Mouse (Mus musculus) midbrain, embryonic 11.5 days (tissue): ENCODE measurements around the gene Ndufv3. TPM values are rescaled to one million over a fixed set of nuclear protein-coding genes. Genes with fewer than 3 reads are reported as not detected.

Experiments used
- ATAC-seq: fragments of 200-750 bp; cut with Nextera tagmentation; 2 replicates; pipeline ENCODE4 v1.8.0; 2017; ENCODE audit warnings: moderate TSS enrichment, moderate library complexity; ENCODE audit not compliant: low FRiP score
- DNase-seq: peaks from one replicate; pipeline ENCODE4 v3.0.0; 2015; ENCODE audit warnings: low spot score; ENCODE audit errors: missing footprints
- H3K27ac ChIP-seq: fragments of 300-500 bp; sonication (generic); 2 replicates; pipeline ENCODE4 v1.5.1; 2014; ENCODE audit warnings: low read depth, low read length
- H3K27me3 ChIP-seq: fragments of 300-500 bp; sonication (generic); 2 replicates; pipeline ENCODE4 v1.6.1; 2014; ENCODE audit warnings: mild to moderate bottlenecking, low read length, moderate library complexity, mixed read lengths; ENCODE audit not compliant: control insufficient read depth, insufficient read depth
- H3K36me3 ChIP-seq: fragments of 300-500 bp; sonication (generic); 2 replicates; pipeline ENCODE4 v1.6.1; 2014; ENCODE audit warnings: mild to moderate bottlenecking, low read length, moderate library complexity, mixed read lengths; ENCODE audit not compliant: control insufficient read depth, insufficient read depth
- H3K4me1 ChIP-seq: fragments of 300-500 bp; sonication (generic); 2 replicates; pipeline ENCODE4 v1.6.1; 2014; ENCODE audit warnings: low read length; ENCODE audit not compliant: control insufficient read depth, insufficient read depth
- H3K4me2 ChIP-seq: fragments of 300-500 bp; sonication (generic); 2 replicates; pipeline ENCODE4 v1.6.1; 2014; ENCODE audit warnings: mild to moderate bottlenecking, moderate library complexity
- H3K4me3 ChIP-seq: fragments of 300-500 bp; sonication (generic); 2 replicates; pipeline ENCODE4 v1.5.1; 2014; ENCODE audit warnings: low read depth, low read length
- H3K9ac ChIP-seq: fragments of 300-500 bp; sonication (generic); 2 replicates; pipeline ENCODE4 v1.6.1; 2014; ENCODE audit warnings: low read length
- H3K9me3 ChIP-seq: fragments of 300-500 bp; sonication (generic); 2 replicates; pipeline ENCODE4 v1.6.1; 2016; ENCODE audit warnings: low read length; ENCODE audit not compliant: control insufficient read depth
- WGBS: fragments of 180-500 bp; shearing (Covaris S2); extraction: QIAGEN DNeasy Blood & Tissue Kit; methylation state at CpG from one replicate; pipeline ENCODE4 v1.1.7; 2014; 5-methylcytosine and 5-hydroxymethylcytosine counted together
- polyA plus RNA-seq: library from polyadenylated mRNA; unstranded; fragments of >200 nt; fragmentation: Nextera tagmentation; extraction: Ambion mirVana; gene quantifications from 2 replicates; pipeline ENCODE4 v1.2.1, GENCODE M21; 2014

Gene Ndufv3
- polyA plus RNA-seq, 1 experiment from 2014 or later = 249 TPM

GRCm38 (mm10) chr17:31492416-31492815 lies 27.5 kb upstream of the Ndufv3 start:
- Histone ChIP-seq H3K4me3 (no peak overlapping the region), H3K27ac (no peak overlapping the region), H3K9ac (no peak overlapping the region), H3K36me3 (peaks cover 7% of the 10 kb centered on the region; the same call in 1 of the 2 replicates), H3K4me2 (no peak overlapping the region), H3K27me3 (no peaks in the 10 kb centered on the region), H3K4me1 (no peaks in the 10 kb centered on the region), H3K9me3 (no peaks in the 10 kb centered on the region)
- DNase-seq = peak; percentile 98
- peak; percentile 44 for ATAC-seq
- WGBS = 5% methylated on average over 2 of the region's 2 CpGs

- ATAC-seq = no peak
Measured at GRCm38 (mm10) chr17:31494989-31495388, 24.9 kb upstream of the Ndufv3 start.

GRCm38 (mm10) chr17:31497726-31498125 lies 22.2 kb upstream of the Ndufv3 start:
- Histone ChIP-seq H3K4me1 (no peaks in the 10 kb centered on the region), H3K4me3 (no peak overlapping the region), H3K27ac (no peak overlapping the region), H3K9ac (no peak overlapping the region), H3K36me3 (peaks cover 20% of the 10 kb centered on the region), H3K27me3 (no peaks in the 10 kb centered on the region), H3K9me3 (no peaks in the 10 kb centered on the region), H3K4me2 (no peak overlapping the region)
- DNase-seq (no peak), ATAC-seq (no peak)
- 87% methylated on average over 6 of the region's 6 CpGs for WGBS

More at GRCm38 (mm10) chr17:31494989-31495388, 24.9 kb upstream of the Ndufv3 start:
- H3K27me3 ChIP-seq = no peaks in the 10 kb centered on the region
- H3K4me1 ChIP-seq = no peaks in the 10 kb centered on the region
- H3K9ac ChIP-seq = no peak overlapping the region
- no peaks in the 10 kb centered on the region for H3K9me3 ChIP-seq
- WGBS = 95% methylated on average over 1 of the region's 1 CpGs
- peaks cover 15% of the 10 kb centered on the region for H3K36me3 ChIP-seq
- no peak overlapping the region for H3K27ac ChIP-seq
- no peak overlapping the region for H3K4me3 ChIP-seq
- no peak for DNase-seq
- no peak overlapping the region for H3K4me2 ChIP-seq

GRCm38 (mm10) chr17:31499725-31500124 lies 20.2 kb upstream of the Ndufv3 start:
- DNase-seq (peak; percentile 14), ATAC-seq (no peak)
- H3K9ac ChIP-seq = no peak overlapping the region
- H3K4me3 ChIP-seq = no peak overlapping the region
- H3K4me2 ChIP-seq = no peak overlapping the region
- no peaks in the 10 kb centered on the region for H3K27me3 ChIP-seq
- peaks cover 25% of the 10 kb centered on the region for H3K36me3 ChIP-seq
- 94% methylated on average over 12 of the region's 12 CpGs for WGBS
- H3K9me3 ChIP-seq = no peaks in the 10 kb centered on the region
- H3K4me1 ChIP-seq = no peaks in the 10 kb centered on the region
- no peak overlapping the region for H3K27ac ChIP-seq

GRCm38 (mm10) chr17:31500416-31500815 lies 19.5 kb upstream of the Ndufv3 start:
- H3K4me3 ChIP-seq = no peak overlapping the region
- H3K9ac ChIP-seq = no peak overlapping the region
- no peaks in the 10 kb centered on the region for H3K4me1 ChIP-seq
- 91% methylated on average over 8 of the region's 8 CpGs for WGBS
- H3K4me2 ChIP-seq = no peak overlapping the region
- no peaks in the 10 kb centered on the region for H3K9me3 ChIP-seq
- H3K27ac ChIP-seq = no peak overlapping the region
- no peaks in the 10 kb centered on the region for H3K27me3 ChIP-seq
- ATAC-seq = no peak
- H3K36me3 ChIP-seq = peaks cover 25% of the 10 kb centered on the region
- DNase-seq = peak; percentile 31

GRCm38 (mm10) chr17:31500908-31501307 lies 19.0 kb upstream of the Ndufv3 start:
- Histone ChIP-seq H3K36me3 (peaks cover 25% of the 10 kb centered on the region), H3K4me2 (no peak overlapping the region), H3K27ac (no peak overlapping the region), H3K9ac (no peak overlapping the region), H3K9me3 (no peaks in the 10 kb centered on the region), H3K4me1 (no peaks in the 10 kb centered on the region), H3K27me3 (no peaks in the 10 kb centered on the region), H3K4me3 (no peak overlapping the region)
- peak; percentile 77 for DNase-seq
- no peak for ATAC-seq
- 92% methylated on average over 3 of the region's 3 CpGs for WGBS

- H3K36me3 ChIP-seq = peaks cover 18% of the 10 kb centered on the region
- no peak overlapping the region for H3K9ac ChIP-seq
- no peak for ATAC-seq
- H3K27ac ChIP-seq = no peak overlapping the region
- H3K27me3 ChIP-seq = no peaks in the 10 kb centered on the region
- no peaks in the 10 kb centered on the region for H3K4me1 ChIP-seq
- H3K4me3 ChIP-seq = no peak overlapping the region
- WGBS = 91% methylated on average over 12 of the region's 12 CpGs
- H3K4me2 ChIP-seq = no peak overlapping the region
- no peaks in the 10 kb centered on the region for H3K9me3 ChIP-seq
- DNase-seq = peak; percentile 45
Measured at GRCm38 (mm10) chr17:31502261-31502927, 17.5 kb upstream of the Ndufv3 start.

- no peak for ATAC-seq
- Histone ChIP-seq H3K27me3 (no peaks in the 10 kb centered on the region), H3K4me1 (no peaks in the 10 kb centered on the region), H3K9me3 (no peaks in the 10 kb centered on the region), H3K4me3 (no peak overlapping the region), H3K4me2 (no peak overlapping the region), H3K9ac (no peak overlapping the region), H3K27ac (no peak overlapping the region), H3K36me3 (peaks cover 20% of the 10 kb centered on the region)
- DNase-seq = no peak
- 97% methylated on average over 12 of the region's 12 CpGs for WGBS
Measured at GRCm38 (mm10) chr17:31503337-31503736, 16.6 kb upstream of the Ndufv3 start.

- Histone ChIP-seq H3K27me3 (no peaks in the 10 kb centered on the region), H3K4me2 (no peak overlapping the region), H3K9ac (no peak overlapping the region), H3K4me1 (no peaks in the 10 kb centered on the region), H3K36me3 (peaks cover 17% of the 10 kb centered on the region), H3K27ac (no peak overlapping the region), H3K9me3 (no peaks in the 10 kb centered on the region), H3K4me3 (no peak overlapping the region)
- 68% methylated on average over 2 of the region's 2 CpGs for WGBS
- DNase-seq (peak; percentile 31), ATAC-seq (no peak)
Measured at GRCm38 (mm10) chr17:31503936-31504335, 16.0 kb upstream of the Ndufv3 start.
